Mouse (Mus musculus) CH12.LX (cell line): ENCODE results near the gene Dynll2. TPM values are rescaled to one million over a fixed set of nuclear protein-coding genes. Genes with fewer than 3 reads are reported as not detected.
A peak's percentile ranks its signal among the peaks of the same experiment; 100 is the strongest.

Source experiments
- DNase-seq: peaks from one replicate; pipeline ENCODE4 v3.0.0-alpha.2; 2013; ENCODE audit errors: extremely low read depth
- H3K27ac ChIP-seq: 2 replicates; pipeline ENCODE4 v1.5.1; 2012; ENCODE audit warnings: low read depth, mild to moderate bottlenecking, control low read depth, moderate library complexity; ENCODE audit not compliant: insufficient read depth
- H3K27me3 ChIP-seq: replicated peaks from 2 replicates; pipeline ENCODE3; 2012; ENCODE audit warnings: inconsistent platforms
- H3K36me3 ChIP-seq, 2 experiments: replicated peaks in 1 of 2; 2 replicates each; pipeline versions ENCODE3 to v1.6.1; 2012; ENCODE audit warnings: inconsistent platforms in 1 of 2, low read length in 1 of 2, mild to moderate bottlenecking in 1 of 2, mixed read lengths in 1 of 2, moderate library complexity in 1 of 2; ENCODE audit not compliant: control insufficient read depth in 1 of 2, insufficient read depth in 1 of 2
- H3K4me1 ChIP-seq, 2 experiments: 2 replicates each; pipeline ENCODE4 v1.6.1; 2012; ENCODE audit warnings: inconsistent platforms in 1 of 2, moderate library complexity in 1 of 2; ENCODE audit not compliant: insufficient read depth in 2 of 2, control insufficient read depth in 1 of 2
- H3K4me2 ChIP-seq: 2 replicates; pipeline ENCODE4 v1.6.1; 2012; ENCODE audit warnings: low read depth, mild to moderate bottlenecking, control low read depth; ENCODE audit not compliant: poor library complexity, insufficient read depth, severe bottlenecking
- H3K4me3 ChIP-seq, 3 experiments: fragments of 150-350 bp in 1 of 3; sonication (generic) in 1 of 3; replicated peaks in 1 of 3; 2 replicates each; pipeline versions ENCODE3 to v1.5.1; 2011 to 2012; ENCODE audit warnings: low read depth in 2 of 3, low read length in 2 of 3, mild to moderate bottlenecking in 2 of 3, moderate library complexity in 2 of 3, control low read depth in 1 of 3, improper control_type of control experiment in 1 of 3, inconsistent platforms in 1 of 3, mixed read lengths in 1 of 3; ENCODE audit not compliant: poor library complexity in 1 of 3
- H3K79me2 ChIP-seq: replicated peaks from 2 replicates; pipeline ENCODE4 v1.6.1; 2012; ENCODE audit warnings: mild to moderate bottlenecking, moderate library complexity; ENCODE audit not compliant: control insufficient read depth, poor library complexity, insufficient read depth, severe bottlenecking; ENCODE audit errors: extremely low read depth
- H3K9ac ChIP-seq: 2 replicates; pipeline ENCODE4 v1.6.1; 2012; ENCODE audit warnings: low read depth, mild to moderate bottlenecking, control low read depth, moderate library complexity; ENCODE audit not compliant: insufficient read depth
- H3K9me3 ChIP-seq: replicated peaks from 2 replicates; pipeline ENCODE3; 2012; ENCODE audit warnings: low read length, inconsistent platforms, mixed read lengths
- BHLHE40 ChIP-seq: IDR thresholded peaks from 2 replicates; pipeline ENCODE4 v1.6.1; 2011; ENCODE audit warnings: mild to moderate bottlenecking, low read depth, low read length, improper control_type of control experiment
- CHD1 ChIP-seq: IDR thresholded peaks from 2 replicates; pipeline ENCODE4 v1.6.1; 2012; ENCODE audit warnings: low read depth, low read length, improper control_type of control experiment, inconsistent platforms
- CTCF ChIP-seq, 2 experiments: IDR thresholded peaks in 1 of 2; conservative IDR thresholded peaks in 1 of 2; 2 replicates each; pipeline ENCODE4 v1.5.1; 2011 to 2012; ENCODE audit warnings: low read depth in 2 of 2, low read length in 2 of 2, improper control_type of control experiment in 1 of 2, inconsistent platforms in 1 of 2, mild to moderate bottlenecking in 1 of 2, moderate library complexity in 1 of 2
- E2F4 ChIP-seq: IDR thresholded peaks from 2 replicates; pipeline ENCODE4 v1.6.1; 2011; ENCODE audit warnings: low read depth, low read length, improper control_type of control experiment; ENCODE audit not compliant: insufficient replicate concordance
- ELF1 ChIP-seq: IDR thresholded peaks from 2 replicates; pipeline ENCODE4 v1.6.1; 2014; ENCODE audit warnings: low read depth, mild to moderate bottlenecking, inconsistent platforms, low read length, improper control_type of control experiment
- EP300 ChIP-seq: IDR thresholded peaks from 2 replicates; pipeline ENCODE4 v1.6.1; 2011; ENCODE audit warnings: low read length, improper control_type of control experiment
- ETS1 ChIP-seq: conservative IDR thresholded peaks from 2 replicates; pipeline ENCODE4 v1.6.1; 2012; ENCODE audit warnings: low read depth, mild to moderate bottlenecking, inconsistent platforms, low read length, improper control_type of control experiment, moderate library complexity
- IRF4 ChIP-seq: IDR thresholded peaks from 2 replicates; pipeline ENCODE4 v1.6.1; 2014; ENCODE audit warnings: low read depth, mild to moderate bottlenecking, inconsistent platforms, low read length, improper control_type of control experiment
- JUN ChIP-seq: IDR thresholded peaks from 2 replicates; pipeline ENCODE4 v1.6.1; 2011; ENCODE audit warnings: low read depth, mild to moderate bottlenecking, low read length, improper control_type of control experiment, moderate library complexity; ENCODE audit not compliant: insufficient read depth
- JUND ChIP-seq: conservative IDR thresholded peaks from 2 replicates; pipeline ENCODE4 v1.6.1; 2011; ENCODE audit warnings: low read depth, low read length, improper control_type of control experiment
- KAT2A ChIP-seq: IDR thresholded peaks from 2 replicates; pipeline ENCODE4 v1.6.1; 2012; ENCODE audit warnings: low read length, improper control_type of control experiment, inconsistent platforms; ENCODE audit not compliant: insufficient replicate concordance
- MAX ChIP-seq: IDR thresholded peaks from 2 replicates; pipeline ENCODE4 v1.6.1; 2011; ENCODE audit warnings: low read length, improper control_type of control experiment
- MAZ ChIP-seq: IDR thresholded peaks from 2 replicates; pipeline ENCODE4 v1.6.1; 2012; ENCODE audit warnings: low read depth, mild to moderate bottlenecking, inconsistent platforms, low read length, improper control_type of control experiment, moderate library complexity
- MXI1 ChIP-seq: IDR thresholded peaks from 2 replicates; pipeline ENCODE4 v1.6.1; 2011; ENCODE audit warnings: mild to moderate bottlenecking, low read depth, low read length, improper control_type of control experiment
- NRF1 ChIP-seq: IDR thresholded peaks from 2 replicates; pipeline ENCODE4 v1.6.1; 2014; ENCODE audit warnings: low read depth, mild to moderate bottlenecking, inconsistent platforms, low read length, improper control_type of control experiment, moderate library complexity
- PAX5 ChIP-seq: IDR thresholded peaks from 2 replicates; pipeline ENCODE4 v1.6.1; 2012; ENCODE audit warnings: low read length, inconsistent platforms, mixed read lengths
- POLR2A ChIP-seq: IDR thresholded peaks from 2 replicates; pipeline ENCODE4 v1.6.1; 2011; ENCODE audit warnings: low read depth, mild to moderate bottlenecking, improper control_type of control experiment, low read length
- RAD21 ChIP-seq: IDR thresholded peaks from 2 replicates; pipeline ENCODE4 v1.6.1; 2011; ENCODE audit warnings: low read depth, mild to moderate bottlenecking, low read length, improper control_type of control experiment, moderate library complexity
- SIN3A ChIP-seq: IDR thresholded peaks from 2 replicates; pipeline ENCODE4 v1.6.1; 2012; ENCODE audit warnings: low read length, improper control_type of control experiment, inconsistent platforms
- SMC3 ChIP-seq: IDR thresholded peaks from 2 replicates; pipeline ENCODE4 v1.6.1; 2011; ENCODE audit warnings: low read depth, low read length, improper control_type of control experiment
- TBP ChIP-seq: conservative IDR thresholded peaks from 2 replicates; pipeline ENCODE4 v1.6.1; 2011; ENCODE audit warnings: low read depth, low read length, improper control_type of control experiment
- UBTF ChIP-seq: IDR thresholded peaks from 2 replicates; pipeline ENCODE4 v1.6.1; 2012; ENCODE audit warnings: low read depth, mild to moderate bottlenecking, inconsistent platforms, low read length, improper control_type of control experiment, moderate library complexity
- ZC3H11A ChIP-seq: IDR thresholded peaks from 2 replicates; pipeline ENCODE4 v1.6.1; 2012; ENCODE audit warnings: low read depth, mild to moderate bottlenecking, inconsistent platforms, low read length, improper control_type of control experiment
- ZNF384 ChIP-seq: IDR thresholded peaks from 2 replicates; pipeline ENCODE4 v1.6.1; 2012; ENCODE audit warnings: low read depth, low read length, improper control_type of control experiment, inconsistent platforms
- dilution Hi-C: fragments of 300-500 bp; cut with MboI; formaldehyde crosslinking; loops from 2 replicates; pipeline ENCODE4 v1.14.3; 2020; ENCODE audit warnings: low sequenced_read_pairs; ENCODE audit not compliant: extremely low pct_unique_long_range_greater_than_20kb, extremely low pct_ligation_motif_present
- in situ Hi-C: fragments of 300-500 bp; cut with MboI; formaldehyde crosslinking; loops from 3 replicates; pipeline ENCODE4 v1.14.3; 2019; ENCODE audit warnings: low sequenced_read_pairs, low pct_ligation_motif_present, low pct_unique_long_range_greater_than_20kb, mixed read lengths
- polyA plus RNA-seq: library from polyadenylated mRNA; unstranded; fragments of >175 nt; gene quantifications from 2 replicates; pipeline ENCODE4 v1.2.1, GENCODE M21; 2012; ENCODE audit warnings: low read depth; ENCODE audit not compliant: insufficient read length
- total RNA-seq, 2 experiments: library from RNA; depleted of rRNA; stranded (reverse); fragments of 300-350 nt in 1 of 2; fragments of >200 nt in 1 of 2; gene quantifications; 2 replicates each; pipeline ENCODE4 v1.2.3; 2012 to 2014

Gene Dynll2
- total and polyA plus RNA-seq, 3 experiments = 14.0 to 147 (median 35.8) TPM

DNA sequence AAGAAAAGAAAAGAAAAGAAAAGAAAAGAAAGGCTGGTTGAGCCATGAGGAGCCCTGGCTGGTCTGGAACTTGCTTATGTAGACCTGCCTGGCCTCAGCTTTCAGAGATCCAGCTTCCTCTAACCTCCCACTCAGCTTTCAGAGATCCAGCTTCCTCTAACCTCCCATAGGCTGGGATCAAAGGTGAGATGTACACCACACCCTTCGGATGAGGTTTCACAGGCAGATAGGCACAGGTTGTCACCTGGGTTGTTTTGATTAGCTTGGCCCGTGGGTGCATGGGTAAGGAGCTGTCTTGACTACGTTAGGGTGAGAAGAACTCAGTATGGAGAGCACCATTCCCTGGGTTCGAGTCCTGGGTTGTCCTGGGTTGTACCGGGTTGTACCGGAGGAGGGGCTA is 14.5 kb downstream of the Dynll2 start:
- no peaks in the 10 kb centered on the region for H3K79me2 ChIP-seq
- TF ChIP-seq JUN (no peak), E2F4 (no peak), TBP (no peak), JUND (no peak), IRF4 (no peak), CHD1 (no peak), CTCF (conservative IDR thresholded peaks at IDR 0.05 in 1 of 2, IDR thresholded peaks at IDR 0.05 in 1 of 2; ENCODE audit: low read depth in 2 of 2, low read length in 2 of 2) (no peak), ZC3H11A (no peak), MAX (no peak), PAX5 (no peak)
- TF ChIP-seq, all 38 proteins: peak for 0
- H3K4me3 ChIP-seq = no peak overlapping the region
- in situ Hi-C loops (no loop called here), dilution Hi-C loops (no loop called here)
- H3K36me3 ChIP-seq = peaks cover 3 to 15% of the 10 kb centered on the region in 2 experiments
- H3K27ac ChIP-seq = no peak overlapping the region
- no peak overlapping the region for H3K4me2 ChIP-seq
- H3K9me3 ChIP-seq = no peaks in the 10 kb centered on the region
- no peak for DNase-seq
- no peak overlapping the region for H3K9ac ChIP-seq
- H3K4me1 ChIP-seq = peaks cover 2 to 19% of the 10 kb centered on the region in 2 experiments; a peak in 3 of 4 replicates
- H3K27me3 ChIP-seq = peaks cover 30% of the 10 kb centered on the region

DNA sequence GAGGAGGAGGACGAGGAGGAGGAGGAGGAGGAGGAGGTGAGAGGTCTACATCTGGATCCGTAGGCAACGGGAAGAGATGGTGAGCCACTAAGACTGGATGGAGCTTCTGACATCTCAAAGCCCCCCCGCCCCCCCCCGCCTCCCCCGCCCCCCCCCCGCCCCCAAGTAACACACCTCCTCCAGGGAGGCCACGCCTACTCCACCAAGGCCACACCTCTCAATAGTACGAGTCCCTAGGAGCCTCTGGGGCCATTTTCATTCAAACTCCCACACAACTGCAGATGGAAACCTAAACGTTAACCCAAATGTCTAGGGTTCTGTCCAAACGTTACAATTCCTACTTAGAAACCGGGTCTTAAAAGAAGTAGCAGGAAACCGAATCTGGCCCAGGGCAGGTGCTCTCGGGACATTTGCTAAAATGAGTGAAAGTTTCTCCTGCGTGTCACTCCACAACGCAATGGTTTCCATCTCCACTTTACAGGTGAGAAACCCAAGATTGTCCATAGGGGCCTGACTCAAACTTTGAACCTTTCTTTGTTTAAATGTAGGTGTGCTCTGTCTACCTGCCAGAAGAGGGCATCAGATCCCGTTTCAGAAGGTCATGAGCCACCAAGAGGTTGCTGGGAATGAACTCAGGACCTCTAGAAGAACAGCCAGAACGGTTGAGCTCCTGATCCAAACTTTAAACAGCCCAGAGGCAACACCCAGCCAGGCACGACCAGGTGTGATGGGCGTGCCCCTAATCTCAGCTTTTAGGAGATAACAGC is 18.8 kb downstream of the Dynll2 start:
- in situ Hi-C loops = loop anchor here (5.0 kb wide), 3 partner anchors 89 to 859 kb away; partner anchors contain the start of gene Mrps23
- peak; percentile 66 for DNase-seq
- dilution Hi-C loops = no loop called here
- Histone ChIP-seq H3K4me1 (peaks cover 9 to 28% of the 10 kb centered on the region in 2 experiments; a peak in 3 of 4 replicates), H3K79me2 (no peaks in the 10 kb centered on the region), H3K27ac (no peak overlapping the region), H3K9me3 (no peaks in the 10 kb centered on the region), H3K4me3 (peak overlapping the region in 2 of 3 experiments; percentile 7 to 52)
- no peak for TF ChIP-seq ETS1
- TF ChIP-seq POLR2A = no peak
- no peak for TF ChIP-seq CHD1
- TF ChIP-seq CTCF (conservative IDR thresholded peaks at IDR 0.05 in 1 of 2, IDR thresholded peaks at IDR 0.05 in 1 of 2; ENCODE audit: low read depth in 2 of 2, low read length in 2 of 2) = peak; percentile 47 to 76; a peak in 3 of 4 replicates
- no peak for TF ChIP-seq MXI1
- TF ChIP-seq RAD21 = peak; percentile 51
- no peak for TF ChIP-seq JUN
- TF ChIP-seq ZNF384 = no peak
- TF ChIP-seq ELF1 = no peak
- TF ChIP-seq SIN3A = no peak
- TF ChIP-seq EP300 = no peak
- peak; percentile 59 for TF ChIP-seq SMC3
- TF ChIP-seq NRF1 = no peak
- TF ChIP-seq UBTF = no peak
- peak; percentile 30; the same call in 1 of the 2 replicates for TF ChIP-seq IRF4
- TF ChIP-seq KAT2A = no peak
- no peak for TF ChIP-seq BHLHE40
- no peak for TF ChIP-seq MAZ
- TF ChIP-seq, all 38 proteins: peak for 4
- Histone ChIP-seq H3K27me3 (peaks cover 47% of the 10 kb centered on the region), H3K4me2 (peak overlapping the region; percentile 93), H3K9ac (no peak overlapping the region), H3K36me3 (no peaks in the 10 kb centered on the region)
